Mouse (Mus musculus): ENCODE measurements around the gene Tfrc. TPM values are rescaled to one million over a fixed set of nuclear protein-coding genes. Genes with fewer than 3 reads are reported as not detected.

The Tfrc gene
- total RNA-seq, 2 experiments from 2014 or later, result 1,871 to 2,733 TPM

Other genes starting within 250 kb of the Tfrc start
- gene Tm4sf19, start 208.4 kb upstream of the Tfrc start, total RNA-seq (2015; ENCODE audit: low replicate concordance), result not detected in 2 replicates
- 0.70 TPM in 1 of 2 replicates, not detected in the other for gene Tm4sf19, start 208.4 kb upstream of the Tfrc start, total RNA-seq (2017; ENCODE audit: low replicate concordance)
- 0.96 and 15.7 TPM in 2 replicates for gene Tctex1d2, start 189.2 kb upstream of the Tfrc start, total RNA-seq (2015; ENCODE audit: low replicate concordance)
- gene Tctex1d2, start 189.2 kb upstream of the Tfrc start, total RNA-seq (2017; ENCODE audit: low replicate concordance), result 3.7 and 8.1 TPM in 2 replicates
- gene Pcyt1a, start 178.0 kb upstream of the Tfrc start, total RNA-seq (2015; ENCODE audit: low replicate concordance), result 73.6 and 103 TPM in 2 replicates
- gene Pcyt1a, start 178.0 kb upstream of the Tfrc start, total RNA-seq (2017; ENCODE audit: low replicate concordance), result 164 and 198 TPM in 2 replicates
- gene Slc51a, start 121.0 kb upstream of the Tfrc start, total RNA-seq (2015; ENCODE audit: low replicate concordance), result not detected in 2 replicates
- not detected in 2 replicates for gene Slc51a, start 121.0 kb upstream of the Tfrc start, total RNA-seq (2017; ENCODE audit: low replicate concordance)
- not detected in 2 replicates for gene Zdhhc19, start 112.7 kb upstream of the Tfrc start, total RNA-seq (2015; ENCODE audit: low replicate concordance)
- not detected in 2 replicates for gene Zdhhc19, start 112.7 kb upstream of the Tfrc start, total RNA-seq (2017; ENCODE audit: low replicate concordance)
- 15.8 and 33.2 TPM in 2 replicates for gene Tnk2, start 35.0 kb downstream of the Tfrc start, total RNA-seq (2015; ENCODE audit: low replicate concordance)
- 19.6 and 29.7 TPM in 2 replicates for gene Tnk2, start 35.0 kb downstream of the Tfrc start, total RNA-seq (2017; ENCODE audit: low replicate concordance)
- not detected in 2 replicates for gene Muc4, start 127.0 kb downstream of the Tfrc start, total RNA-seq (2015; ENCODE audit: low replicate concordance)
- 0.14 and 0.26 TPM in 2 replicates for gene Muc4, start 127.0 kb downstream of the Tfrc start, total RNA-seq (2017; ENCODE audit: low replicate concordance)
- not detected in 2 replicates for gene Muc20, start 188.5 kb downstream of the Tfrc start, total RNA-seq (2015; ENCODE audit: low replicate concordance)
- not detected in 2 replicates for gene Muc20, start 188.5 kb downstream of the Tfrc start, total RNA-seq (2017; ENCODE audit: low replicate concordance)
- gene Smbd1, start 201.6 kb downstream of the Tfrc start, total RNA-seq (2015; ENCODE audit: low replicate concordance), result not detected in 2 replicates
- not detected in 2 replicates for gene Smbd1, start 201.6 kb downstream of the Tfrc start, total RNA-seq (2017; ENCODE audit: low replicate concordance)